Mouse (Mus musculus) erythroblast, embryonic 14.5 days (primary cell): ENCODE results near the gene Acp2.

Experiments
- GATA1 ChIP-seq: IDR thresholded peaks from 2 replicates; pipeline ENCODE4 v1.6.1; 2012; ENCODE audit warnings: low read length, inconsistent platforms, mixed read lengths
- TAL1 ChIP-seq: IDR thresholded peaks from 3 replicates; pipeline ENCODE4 v1.6.1; 2012; ENCODE audit warnings: low read length, inconsistent platforms, mixed read lengths

GRCm38 (mm10) chr2:91256256-91257125 lies 53.8 kb downstream of the Acp2 start:
- TF ChIP-seq GATA1 (no peak), TAL1 (no peak)
